21 mouse cellular contexts compared by ENCODE assay signal in genomic region chr1:61353481-61353880, GRCm38 (mm10).
DNase-seq lines count a peak whose midpoint lies in the region; ATAC-seq and TF ChIP-seq lines count a peak whose summit lies in the region.
"Had no signal": no experiment of that assay in that cellular context is flagged by ENCODE, and none has a peak within 500 bp of the region (broad histone marks: within the 10 kb centered on the region; RNA-seq: fewer than 3 reads in every experiment).

No protein-coding gene starts in this region.

- no peak for TF ChIP-seq POLR2A in limb, embryonic 14.5 days (IDR thresholded peaks at IDR 0.05; ENCODE audit: borderline replicate concordance, extremely low read depth, insufficient read depth, insufficient read length)

- no peak overlapping the region for H3K27ac ChIP-seq in embryonic facial prominence, embryonic 11.5 days (replicated peaks; ENCODE audit: low read depth, low read length)
- H3K27ac ChIP-seq in embryonic facial prominence, embryonic 10.5 days (replicated peaks), result no peak overlapping the region
- H3K27ac ChIP-seq in limb, embryonic 11.5 days (replicated peaks; ENCODE audit: low read depth, low read length), result no peak overlapping the region
- no peak overlapping the region for H3K27ac ChIP-seq in limb, embryonic 10.5 days
- H3K27ac ChIP-seq in limb, embryonic 14.5 days (replicated peaks; ENCODE audit: low read depth, low read length), result no peak overlapping the region
- H3K27ac ChIP-seq: forebrain, embryonic 13.5 days; hindbrain, embryonic 13.5 days; hindbrain, postnatal 0 days had no signal

- H3K4me3 ChIP-seq in embryonic facial prominence, embryonic 11.5 days (ENCODE audit: low read depth, low read length), result no peak overlapping the region
- no peak overlapping the region for H3K4me3 ChIP-seq in embryonic facial prominence, embryonic 10.5 days
- no peak overlapping the region for H3K4me3 ChIP-seq in limb, embryonic 11.5 days (ENCODE audit: low read depth, low read length)
- H3K4me3 ChIP-seq in limb, embryonic 10.5 days, result no peak overlapping the region
- H3K4me3 ChIP-seq in limb, embryonic 14.5 days (replicated peaks; ENCODE audit: low read length), result no peak overlapping the region
- H3K4me3 ChIP-seq: forebrain, embryonic 13.5 days; hindbrain, embryonic 13.5 days had no signal

- no peak for ATAC-seq in embryonic facial prominence, embryonic 11.5 days (replicated peaks; ENCODE audit: insufficient number of reproducible peaks, low FRiP score, low TSS enrichment, low read depth)
- no peak for ATAC-seq in limb, embryonic 11.5 days (ENCODE audit: insufficient number of reproducible peaks, low FRiP score, low TSS enrichment, low read depth)
- ATAC-seq in limb, embryonic 14.5 days (ENCODE audit: low FRiP score, low read depth), result no peak
- ATAC-seq: CD4-positive, CD25-positive, alpha-beta regulatory T cell, adult 4 months; forebrain, embryonic 13.5 days; forebrain, postnatal 0 days; hindbrain, postnatal 0 days had no signal

- no peaks in the 10 kb centered on the region for H3K36me3 ChIP-seq in embryonic facial prominence, embryonic 11.5 days (replicated peaks; ENCODE audit: control insufficient read depth, insufficient read depth, low read depth, low read length)
- no peaks in the 10 kb centered on the region for H3K36me3 ChIP-seq in embryonic facial prominence, embryonic 10.5 days (replicated peaks)
- no peaks in the 10 kb centered on the region for H3K36me3 ChIP-seq in limb, embryonic 11.5 days (ENCODE audit: control insufficient read depth, insufficient read depth, low read length)
- no peaks in the 10 kb centered on the region for H3K36me3 ChIP-seq in limb, embryonic 10.5 days
- H3K36me3 ChIP-seq in limb, embryonic 14.5 days (ENCODE audit: control insufficient read depth, insufficient read depth, low read length), result no peaks in the 10 kb centered on the region
- H3K36me3 ChIP-seq: G1E; hindbrain, embryonic 13.5 days had no signal

- no peak overlapping the region for H3K4me2 ChIP-seq in embryonic facial prominence, embryonic 11.5 days (ENCODE audit: low read depth, low read length)
- no peak overlapping the region for H3K4me2 ChIP-seq in limb, embryonic 11.5 days (ENCODE audit: low read depth, severe bottlenecking)
- H3K4me2 ChIP-seq in limb, embryonic 14.5 days (replicated peaks; ENCODE audit: low read depth, low read length, severe bottlenecking), result no peak overlapping the region
- H3K4me2 ChIP-seq: forebrain, embryonic 13.5 days; hindbrain, embryonic 13.5 days had no signal

- H3K4me1 ChIP-seq in embryonic facial prominence, embryonic 11.5 days (ENCODE audit: control insufficient read depth, insufficient read depth, low read length), result no peaks in the 10 kb centered on the region
- H3K4me1 ChIP-seq in embryonic facial prominence, embryonic 10.5 days, result peaks cover 24% of the 10 kb centered on the region
- peaks cover 9% of the 10 kb centered on the region for H3K4me1 ChIP-seq in limb, embryonic 11.5 days (ENCODE audit: control insufficient read depth, insufficient read depth, low read length)
- peaks cover 36% of the 10 kb centered on the region for H3K4me1 ChIP-seq in limb, embryonic 10.5 days
- H3K4me1 ChIP-seq in limb, embryonic 14.5 days (ENCODE audit: control insufficient read depth, insufficient read depth, low read length), result no peaks in the 10 kb centered on the region

- no peaks in the 10 kb centered on the region for H3K9me3 ChIP-seq in embryonic facial prominence, embryonic 11.5 days (replicated peaks; ENCODE audit: control insufficient read depth, low read length)
- no peaks in the 10 kb centered on the region for H3K9me3 ChIP-seq in embryonic facial prominence, embryonic 10.5 days
- H3K9me3 ChIP-seq in limb, embryonic 11.5 days (ENCODE audit: control insufficient read depth, low read length), result no peaks in the 10 kb centered on the region
- H3K9me3 ChIP-seq in limb, embryonic 10.5 days (replicated peaks), result no peaks in the 10 kb centered on the region
- H3K9me3 ChIP-seq in limb, embryonic 14.5 days (ENCODE audit: control insufficient read depth, low read length), result no peaks in the 10 kb centered on the region
- H3K9me3 ChIP-seq: forebrain, embryonic 13.5 days; G1E; hindbrain, embryonic 13.5 days had no signal

- H3K27me3 ChIP-seq in embryonic facial prominence, embryonic 11.5 days (ENCODE audit: control insufficient read depth, insufficient read depth, low read length), result no peaks in the 10 kb centered on the region
- no peaks in the 10 kb centered on the region for H3K27me3 ChIP-seq in embryonic facial prominence, embryonic 10.5 days (replicated peaks; ENCODE audit: low read depth, poor library complexity, severe bottlenecking)
- H3K27me3 ChIP-seq in limb, embryonic 11.5 days (ENCODE audit: control insufficient read depth, insufficient read depth, low read length), result no peaks in the 10 kb centered on the region
- no peaks in the 10 kb centered on the region for H3K27me3 ChIP-seq in limb, embryonic 10.5 days (ENCODE audit: low read depth, poor library complexity, severe bottlenecking)
- H3K27me3 ChIP-seq in limb, embryonic 14.5 days (ENCODE audit: control insufficient read depth, insufficient read depth, low read length), result no peaks in the 10 kb centered on the region
- H3K27me3 ChIP-seq: forebrain, embryonic 13.5 days; hindbrain, embryonic 13.5 days had no signal

- WGBS in embryonic facial prominence, embryonic 11.5 days, result 14% methylated on average over 3 of the region's 3 CpGs
- 11% methylated on average over 3 of the region's 3 CpGs for WGBS in embryonic facial prominence, embryonic 10.5 days
- WGBS in limb, embryonic 11.5 days, result 6% methylated on average over 3 of the region's 3 CpGs
- 13% methylated on average over 3 of the region's 3 CpGs for WGBS in limb, embryonic 10.5 days
- WGBS in limb, embryonic 14.5 days, result 7% methylated on average over 3 of the region's 3 CpGs

- DNase-seq in embryonic facial prominence, embryonic 11.5 days (ENCODE audit: low spot score), result peak; percentile 56
- DNase-seq in embryonic facial prominence, embryonic 10.5 days (ENCODE audit: low spot score), result no peak
- peak; percentile 26 for DNase-seq in limb, embryonic 11.5 days (ENCODE audit: low spot score)
- DNase-seq in limb, embryonic 10.5 days (ENCODE audit: low spot score), result no peak
- DNase-seq in embryo, embryonic 10.5 days (ENCODE audit: low spot score), result peak; percentile 65
- DNase-seq in limb, embryonic 14.5 days (ENCODE audit: low spot score), result peak; percentile 25
- no peak for DNase-seq in layer of hippocampus, postnatal 14 days (ENCODE audit: low spot score in 2 of 2)
- DNase-seq in lung, adult 18-20 months, result no peak
- DNase-seq: adrenal gland, adult 8-10 months; adrenal gland, postnatal 36 days; B cell, adult 2 months; cerebellum, adult 11 months; cerebellum, adult 8-10 months; cerebellum, postnatal 25 days; forebrain, postnatal 0 days; heart, postnatal 10 days had no signal

- H3K9ac ChIP-seq in embryonic facial prominence, embryonic 11.5 days (replicated peaks; ENCODE audit: low read length), result no peak overlapping the region
- no peak overlapping the region for H3K9ac ChIP-seq in limb, embryonic 11.5 days (ENCODE audit: low read length)
- H3K9ac ChIP-seq in limb, embryonic 14.5 days (ENCODE audit: low read depth, low read length, severe bottlenecking), result no peak overlapping the region
- H3K9ac ChIP-seq: forebrain, embryonic 13.5 days; forebrain, postnatal 0 days; hindbrain, embryonic 13.5 days had no signal

Comparison
In these comparisons a context has a peak if more than half of its experiments do, and no peak if none do; other contexts are left out.
1. DNase-seq: peak in embryonic facial prominence, embryonic 11.5 days (single experiment), limb, embryonic 11.5 days (single experiment), embryo, embryonic 10.5 days (single experiment) and limb, embryonic 14.5 days (single experiment); none in embryonic facial prominence, embryonic 10.5 days (single experiment), limb, embryonic 10.5 days (single experiment), layer of hippocampus, postnatal 14 days (0 of 2) and lung, adult 18-20 months (0 of 2).